Mouse (Mus musculus): ENCODE results near the gene Pbrm1. TPM values are rescaled to one million over a fixed set of nuclear protein-coding genes. Genes with fewer than 3 reads are reported as not detected.

The Pbrm1 gene
- 126 and 128 TPM in 2 replicates for polyA plus RNA-seq (2015; fragmentation: Nextera tagmentation; extraction: Ambion mirVana)

GRCm38 (mm10) chr14:31018860-31019291, at the start of gene Pbrm1, which contains the start of gene Gnl3:
Gene Pbrm1 (plus strand): TSS chr14:31019138.
Gene Gnl3 (minus strand): TSS chr14:31019152.
- H3K9ac ChIP-seq (replicated peaks; ENCODE audit: low read length), result peak within 1 kb of the TSS; percentile 96
- ATAC-seq (ENCODE audit: low FRiP score, low TSS enrichment), result peak; percentile 93
- H3K9me3 ChIP-seq (ENCODE audit: low read length), result no peaks in the 10 kb centered on the region
- no peaks in the 10 kb centered on the region for H3K27me3 ChIP-seq (ENCODE audit: insufficient read depth, low read length)
- peak within 1 kb of the TSS; percentile 84 for H3K4me2 ChIP-seq (replicated peaks; ENCODE audit: low read depth, low read length)
- H3K27ac ChIP-seq (ENCODE audit: low read length), result peak within 1 kb of the TSS; percentile 99
- WGBS, result under 1% methylated on average over 35 of the region's 53 CpGs
- peaks cover 37% of the 10 kb centered on the region for H3K36me3 ChIP-seq (ENCODE audit: insufficient read depth, low read length)
- peak within 1 kb of the TSS; percentile 91 for H3K4me3 ChIP-seq (ENCODE audit: low read length)
- H3K4me1 ChIP-seq (ENCODE audit: insufficient read depth, low read length), result peaks cover 19% of the 10 kb centered on the region

GRCm38 (mm10) chr14:30974204-30974603, 44.7 kb upstream of the Pbrm1 start:
- Histone ChIP-seq H3K9ac (replicated peaks; ENCODE audit: low read length) (no peak overlapping the region), H3K27ac (ENCODE audit: low read length) (peak overlapping the region; percentile 53; the same call in 1 of the 2 replicates), H3K9me3 (ENCODE audit: low read length) (no peaks in the 10 kb centered on the region), H3K4me1 (ENCODE audit: insufficient read depth, low read length) (no peaks in the 10 kb centered on the region), H3K4me2 (replicated peaks; ENCODE audit: low read depth, low read length) (no peak overlapping the region), H3K36me3 (ENCODE audit: insufficient read depth, low read length) (peaks cover 17% of the 10 kb centered on the region), H3K27me3 (ENCODE audit: insufficient read depth, low read length) (no peaks in the 10 kb centered on the region), H3K4me3 (ENCODE audit: low read length) (no peak overlapping the region)
- 70% methylated on average over 6 of the region's 6 CpGs for WGBS
- ATAC-seq (ENCODE audit: low FRiP score, low TSS enrichment), result no peak

GRCm38 (mm10) chr14:30976222-30976621, 42.7 kb upstream of the Pbrm1 start:
- 76% methylated on average over 3 of the region's 3 CpGs for WGBS

GRCm38 (mm10) chr14:30996417-30996816, 22.5 kb upstream of the Pbrm1 start:
- Histone ChIP-seq H3K4me1 (ENCODE audit: insufficient read depth, low read length) (peaks cover 7% of the 10 kb centered on the region; the same call in 1 of the 2 replicates), H3K36me3 (ENCODE audit: insufficient read depth, low read length) (peaks cover 6% of the 10 kb centered on the region; the same call in 1 of the 2 replicates), H3K27ac (ENCODE audit: low read length) (no peak overlapping the region), H3K4me2 (replicated peaks; ENCODE audit: low read depth, low read length) (no peak overlapping the region), H3K9ac (replicated peaks; ENCODE audit: low read length) (no peak overlapping the region), H3K9me3 (ENCODE audit: low read length) (no peaks in the 10 kb centered on the region), H3K27me3 (ENCODE audit: insufficient read depth, low read length) (no peaks in the 10 kb centered on the region), H3K4me3 (ENCODE audit: low read length) (no peak overlapping the region)
- ATAC-seq (ENCODE audit: low FRiP score, low TSS enrichment), result no peak

More at GRCm38 (mm10) chr14:30976222-30976621, 42.7 kb upstream of the Pbrm1 start:
- no peak for ATAC-seq (ENCODE audit: low FRiP score, low TSS enrichment)
- H3K9me3 ChIP-seq (ENCODE audit: low read length), result no peaks in the 10 kb centered on the region
- H3K9ac ChIP-seq (replicated peaks; ENCODE audit: low read length), result no peak overlapping the region
- no peak overlapping the region for H3K4me2 ChIP-seq (replicated peaks; ENCODE audit: low read depth, low read length)
- no peak overlapping the region for H3K4me3 ChIP-seq (ENCODE audit: low read length)
- peaks cover 15% of the 10 kb centered on the region for H3K36me3 ChIP-seq (ENCODE audit: insufficient read depth, low read length)
- no peaks in the 10 kb centered on the region for H3K4me1 ChIP-seq (ENCODE audit: insufficient read depth, low read length)
- H3K27me3 ChIP-seq (ENCODE audit: insufficient read depth, low read length), result no peaks in the 10 kb centered on the region
- H3K27ac ChIP-seq (ENCODE audit: low read length), result no peak overlapping the region

GRCm38 (mm10) chr14:31000356-31000755, 18.6 kb upstream of the Pbrm1 start:
- peak overlapping the region; percentile 55 for H3K4me2 ChIP-seq (replicated peaks; ENCODE audit: low read depth, low read length)
- H3K27ac ChIP-seq (ENCODE audit: low read length), result peak overlapping the region; percentile 98; the same call in 1 of the 2 replicates
- H3K4me1 ChIP-seq (ENCODE audit: insufficient read depth, low read length), result peaks cover 16% of the 10 kb centered on the region; the same call in 1 of the 2 replicates
- H3K9me3 ChIP-seq (ENCODE audit: low read length), result no peaks in the 10 kb centered on the region
- H3K4me3 ChIP-seq (ENCODE audit: low read length), result peak overlapping the region; percentile 98
- H3K9ac ChIP-seq (replicated peaks; ENCODE audit: low read length), result peak overlapping the region; percentile 96
- H3K36me3 ChIP-seq (ENCODE audit: insufficient read depth, low read length), result peaks cover 6% of the 10 kb centered on the region; the same call in 1 of the 2 replicates
- ATAC-seq (ENCODE audit: low FRiP score, low TSS enrichment), result no peak
- 55% methylated on average over 10 of the region's 10 CpGs for WGBS
- no peaks in the 10 kb centered on the region for H3K27me3 ChIP-seq (ENCODE audit: insufficient read depth, low read length)

DNA sequence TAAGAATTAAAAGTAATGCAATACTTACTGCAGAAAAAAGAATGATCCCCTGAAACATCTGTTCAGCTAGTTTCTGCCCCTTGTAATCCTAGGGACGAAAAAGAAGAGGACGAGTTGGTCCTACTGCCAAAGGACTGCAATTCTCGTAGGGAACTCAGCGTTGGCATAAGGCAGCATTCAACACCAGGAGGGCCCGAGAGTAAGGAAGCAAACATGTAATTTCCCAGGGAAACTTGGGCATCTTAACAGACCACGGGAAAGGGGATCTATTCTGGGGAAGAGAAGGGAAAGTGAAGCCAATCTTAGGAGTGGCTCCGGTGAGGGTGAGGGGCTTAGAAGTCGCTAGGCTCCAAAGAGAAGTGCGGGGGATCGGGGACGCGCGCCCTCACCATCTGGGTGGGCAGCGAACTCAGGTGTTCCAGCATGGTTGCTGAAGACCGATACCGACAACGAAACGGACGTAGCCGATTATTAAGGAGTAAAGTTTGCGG, 18.1 kb upstream of the Pbrm1 start:
- WGBS, result under 1% methylated on average over 21 of the region's 21 CpGs
- peak overlapping the region; percentile 98 for H3K4me3 ChIP-seq (ENCODE audit: low read length)
- H3K36me3 ChIP-seq (ENCODE audit: insufficient read depth, low read length), result peaks cover 6% of the 10 kb centered on the region; the same call in 1 of the 2 replicates
- H3K4me1 ChIP-seq (ENCODE audit: insufficient read depth, low read length), result peaks cover 16% of the 10 kb centered on the region; the same call in 1 of the 2 replicates
- ATAC-seq (ENCODE audit: low FRiP score, low TSS enrichment), result peak; percentile 43; the same call in 1 of the 2 replicates
- peak overlapping the region; percentile 96 for H3K9ac ChIP-seq (replicated peaks; ENCODE audit: low read length)
- H3K27me3 ChIP-seq (ENCODE audit: insufficient read depth, low read length), result no peaks in the 10 kb centered on the region
- H3K4me2 ChIP-seq (replicated peaks; ENCODE audit: low read depth, low read length), result peak overlapping the region; percentile 55
- H3K27ac ChIP-seq (ENCODE audit: low read length), result peak overlapping the region; percentile 98
- no peaks in the 10 kb centered on the region for H3K9me3 ChIP-seq (ENCODE audit: low read length)

DNA sequence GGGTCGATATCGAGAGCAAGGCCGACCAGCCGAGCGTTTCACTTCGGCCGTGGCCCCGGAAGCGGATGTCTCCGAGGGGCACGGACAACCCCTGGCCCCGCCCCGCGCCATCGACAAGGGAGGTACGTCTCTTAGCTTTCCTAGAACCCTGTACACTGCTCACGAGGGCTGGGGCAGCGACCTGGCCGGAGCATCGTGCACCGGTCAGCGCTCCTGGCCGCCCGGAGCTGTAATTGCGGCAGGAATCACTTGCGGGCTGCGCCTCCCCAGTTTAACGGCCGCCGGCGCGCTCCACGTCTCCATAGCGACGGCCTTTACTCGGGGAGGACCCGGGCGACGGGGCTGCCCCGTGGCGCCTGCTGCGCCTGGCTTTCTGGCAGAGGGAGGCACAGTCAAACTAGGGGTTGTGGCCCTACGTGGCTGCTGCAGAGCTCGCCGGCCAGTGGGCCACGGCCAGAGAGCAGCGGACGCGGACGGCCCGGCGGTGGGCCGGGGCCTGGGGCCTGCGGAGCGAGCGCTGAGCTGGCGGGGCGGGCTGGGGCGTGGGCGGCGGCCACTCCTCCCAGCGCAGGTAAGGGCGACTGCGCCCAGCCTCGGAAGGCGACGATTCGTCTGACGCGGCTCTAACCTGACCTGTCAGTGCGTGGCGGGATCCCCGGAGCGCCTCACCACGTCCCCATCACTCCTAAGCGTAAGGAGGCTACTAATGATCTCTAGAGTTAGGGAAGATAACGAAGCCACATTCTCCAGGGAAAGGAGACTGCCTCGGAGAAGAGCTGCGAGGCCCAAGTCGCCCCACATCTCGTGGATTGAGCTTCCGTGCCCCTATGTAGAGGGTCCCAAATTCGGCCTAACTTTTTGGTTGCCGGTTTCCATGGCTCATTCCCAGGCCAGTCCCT, 17.4 kb upstream of the Pbrm1 start, which contains the start of the genes Glt8d1 and Spcs1:
Glt8d1 (plus strand) TSS at position 94 of the 899 bp plus-strand sequence.
Spcs1 (minus strand) TSS at position 366 of the 899 bp plus-strand sequence.
- ATAC-seq (ENCODE audit: low FRiP score, low TSS enrichment), result peak; percentile 97
- H3K9ac ChIP-seq (replicated peaks; ENCODE audit: low read length), result peak within 1 kb of the TSS; percentile 96

GRCm38 (mm10) chr14:31004527-31004926, 14.4 kb upstream of the Pbrm1 start:
- H3K4me3 ChIP-seq (ENCODE audit: low read length), result no peak overlapping the region
- H3K4me2 ChIP-seq (replicated peaks; ENCODE audit: low read depth, low read length), result no peak overlapping the region
- 84% methylated on average over 2 of the region's 2 CpGs for WGBS
- H3K9me3 ChIP-seq (ENCODE audit: low read length), result no peaks in the 10 kb centered on the region
- H3K36me3 ChIP-seq (ENCODE audit: insufficient read depth, low read length), result peaks cover 15% of the 10 kb centered on the region
- no peak for ATAC-seq (ENCODE audit: low FRiP score, low TSS enrichment)
- peaks cover 16% of the 10 kb centered on the region; the same call in 1 of the 2 replicates for H3K4me1 ChIP-seq (ENCODE audit: insufficient read depth, low read length)
- H3K9ac ChIP-seq (replicated peaks; ENCODE audit: low read length), result no peak overlapping the region
- no peak overlapping the region for H3K27ac ChIP-seq (ENCODE audit: low read length)
- no peaks in the 10 kb centered on the region for H3K27me3 ChIP-seq (ENCODE audit: insufficient read depth, low read length)

More for the DNA sequence above, 17.4 kb upstream of the Pbrm1 start, which contains the start of the genes Glt8d1 and Spcs1:
- under 1% methylated on average over 79 of the region's 84 CpGs for WGBS
- no peaks in the 10 kb centered on the region for H3K27me3 ChIP-seq (ENCODE audit: insufficient read depth, low read length)
- peak within 1 kb of the TSS; percentile 98 for H3K27ac ChIP-seq (ENCODE audit: low read length)
- peaks cover 6% of the 10 kb centered on the region; the same call in 1 of the 2 replicates for H3K36me3 ChIP-seq (ENCODE audit: insufficient read depth, low read length)
- H3K4me2 ChIP-seq (replicated peaks; ENCODE audit: low read depth, low read length), result peak within 1 kb of the TSS; percentile 55
- peaks cover 16% of the 10 kb centered on the region; the same call in 1 of the 2 replicates for H3K4me1 ChIP-seq (ENCODE audit: insufficient read depth, low read length)
- H3K4me3 ChIP-seq (ENCODE audit: low read length), result peak within 1 kb of the TSS; percentile 98
- no peaks in the 10 kb centered on the region for H3K9me3 ChIP-seq (ENCODE audit: low read length)

DNA sequence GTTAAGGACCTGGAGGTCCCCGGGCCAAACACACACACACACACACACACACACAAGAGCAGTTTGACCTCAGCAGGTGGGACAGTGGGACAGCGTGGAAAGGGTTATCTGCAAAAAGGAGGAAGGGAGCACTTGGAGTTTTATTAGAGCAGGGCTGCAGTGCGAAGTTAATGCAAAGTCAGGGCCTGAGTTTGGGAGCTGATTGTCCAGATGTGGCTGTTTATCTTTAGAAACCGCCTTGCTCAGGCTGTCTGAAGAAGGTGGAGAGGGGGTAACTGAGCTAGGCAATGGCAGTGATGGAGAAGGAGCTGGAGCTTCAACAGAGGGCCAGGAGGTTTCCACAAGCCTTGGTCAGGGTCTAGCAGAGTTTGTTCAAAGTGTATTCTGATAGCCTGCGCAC, 12.2 kb upstream of the Pbrm1 start:
- no peak overlapping the region for H3K4me3 ChIP-seq (ENCODE audit: low read length)
- no peak for ATAC-seq (ENCODE audit: low FRiP score, low TSS enrichment)
- no peaks in the 10 kb centered on the region for H3K9me3 ChIP-seq (ENCODE audit: low read length)
- no peak overlapping the region for H3K4me2 ChIP-seq (replicated peaks; ENCODE audit: low read depth, low read length)
- H3K27ac ChIP-seq (ENCODE audit: low read length), result no peak overlapping the region
- peaks cover 9% of the 10 kb centered on the region; the same call in 1 of the 2 replicates for H3K4me1 ChIP-seq (ENCODE audit: insufficient read depth, low read length)
- 88% methylated on average over 5 of the region's 5 CpGs for WGBS
- H3K36me3 ChIP-seq (ENCODE audit: insufficient read depth, low read length), result peaks cover 36% of the 10 kb centered on the region
- no peak overlapping the region for H3K9ac ChIP-seq (replicated peaks; ENCODE audit: low read length)
- no peaks in the 10 kb centered on the region for H3K27me3 ChIP-seq (ENCODE audit: insufficient read depth, low read length)

All from kidney, embryonic 16.5 days (tissue).